Mouse (Mus musculus) layer of hippocampus, postnatal 10 days (tissue): ENCODE data around the gene Dhcr24. TPM values are rescaled to one million over a fixed set of nuclear protein-coding genes. Genes with fewer than 3 reads are reported as not detected.

ENCODE experiments used
- DNase-seq, 2 experiments: peaks; one replicate each; pipeline ENCODE4 v3.0.0; 2021; ENCODE audit warnings: low spot score in 2 of 2
- total RNA-seq, 2 experiments: library from RNA; stranded (reverse); gene quantifications; 2 replicates each; pipeline ENCODE4 v1.2.3; 2021

The Dhcr24 gene
- total RNA-seq, 2 experiments from 2014 or later, result 94.3 to 97.7 TPM

DNA sequence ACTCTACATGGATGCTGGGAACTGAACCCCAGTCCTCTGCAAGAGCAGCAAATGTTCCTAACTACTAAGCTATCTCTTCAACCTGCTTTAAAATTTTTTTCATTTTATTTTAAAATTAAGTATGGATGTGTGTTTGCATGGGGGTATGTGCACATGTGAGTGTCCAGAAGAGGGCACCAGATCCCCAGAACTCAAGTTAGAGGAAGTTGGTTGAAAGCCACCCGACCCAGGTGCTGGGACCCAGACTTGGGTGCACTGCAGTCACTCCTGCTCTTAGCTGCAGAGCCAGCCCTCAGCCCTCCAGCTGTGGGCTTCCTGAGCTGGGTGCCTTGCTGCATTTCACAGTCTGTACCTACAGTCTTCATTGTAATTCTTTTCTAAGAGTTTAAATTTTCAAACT lies 38.6 kb downstream of the Dhcr24 start:
- DNase-seq, result no peak

GRCm38 (mm10) chr4:106600770-106601169 lies 39.9 kb downstream of the Dhcr24 start:
- DNase-seq, result no peak

- DNase-seq, result no peak
These were observed 46.1 kb downstream of the Dhcr24 start for GRCm38 (mm10) chr4:106606639-106607554.

DNA sequence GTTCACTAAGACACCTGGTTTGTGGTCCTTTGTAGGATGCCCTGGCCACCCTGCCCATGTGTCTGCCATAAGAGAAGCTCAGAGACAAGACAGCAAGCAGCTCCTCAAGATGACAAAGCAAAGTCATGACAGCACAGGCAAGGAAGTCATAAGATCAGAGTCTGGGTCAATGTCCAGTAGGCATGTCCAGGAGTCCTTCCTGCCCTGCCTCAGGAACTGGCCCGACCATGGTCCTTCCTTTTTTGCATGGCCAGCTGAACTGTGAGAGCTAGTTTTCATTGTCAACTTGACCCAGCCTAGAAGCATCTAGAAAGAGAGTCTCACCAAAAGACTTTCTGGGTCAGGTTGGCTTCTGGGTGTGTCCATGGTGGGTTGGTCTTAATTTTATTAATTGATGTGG lies 47.1 kb downstream of the Dhcr24 start:
- no peak for DNase-seq

DNA sequence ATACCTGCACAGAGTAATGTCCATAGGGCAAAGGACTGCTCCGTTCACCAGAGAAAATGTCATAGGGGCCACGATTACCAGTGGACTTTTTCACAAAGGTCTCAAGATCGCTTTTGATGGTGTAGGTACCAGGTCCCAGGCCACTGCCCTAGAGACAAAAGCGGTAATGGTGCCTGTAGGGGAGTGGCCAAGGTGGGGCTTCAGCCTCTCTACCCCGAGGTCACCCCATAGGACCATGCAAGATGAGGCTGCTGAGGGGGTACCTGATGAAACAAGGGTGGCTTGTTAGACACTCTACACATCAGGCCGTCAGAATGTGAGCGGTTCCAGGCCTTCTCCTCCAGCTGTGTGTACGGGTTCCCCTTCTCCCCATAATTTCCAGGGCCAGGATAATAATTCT lies 52.3 kb downstream of the Dhcr24 start:
- no peak for DNase-seq

- DNase-seq, result no peak
These were observed 52.7 kb downstream of the Dhcr24 start for GRCm38 (mm10) chr4:106613560-106613959.

GRCm38 (mm10) chr4:106614180-106614797 lies 53.5 kb downstream of the Dhcr24 start:
- peak; percentile 85 to 88 for DNase-seq

GRCm38 (mm10) chr4:106614881-106615280 lies 54.0 kb downstream of the Dhcr24 start:
- no peak for DNase-seq

- DNase-seq, result no peak
These were observed 54.8 kb downstream of the Dhcr24 start for GRCm38 (mm10) chr4:106615637-106616036.

DNA sequence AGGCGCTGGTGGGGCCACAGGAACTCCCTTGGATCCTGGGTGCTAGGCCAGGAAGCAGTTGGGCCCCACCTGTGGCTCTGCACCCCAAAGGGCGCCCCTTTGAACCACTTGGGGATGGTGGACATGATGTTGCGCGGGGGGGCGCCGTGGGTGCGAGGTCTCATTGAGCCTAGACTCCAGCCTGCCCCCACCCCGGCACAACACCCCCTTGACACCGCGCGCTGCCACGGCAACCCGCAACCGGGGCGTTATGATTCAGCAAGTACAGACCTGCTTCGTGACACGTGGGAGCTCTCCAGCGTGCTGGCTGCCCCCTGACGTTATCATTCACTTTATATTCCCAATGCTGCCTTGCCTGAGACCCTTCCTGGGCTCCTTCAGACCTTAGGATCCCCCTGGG lies 56.2 kb downstream of the Dhcr24 start, which contains the start of gene Lexm:
Gene Lexm, minus strand, starts transcription at position 186 of the 400 bp plus-strand sequence.
- peak in 1 of 2 experiments; percentile 47 for DNase-seq

DNA sequence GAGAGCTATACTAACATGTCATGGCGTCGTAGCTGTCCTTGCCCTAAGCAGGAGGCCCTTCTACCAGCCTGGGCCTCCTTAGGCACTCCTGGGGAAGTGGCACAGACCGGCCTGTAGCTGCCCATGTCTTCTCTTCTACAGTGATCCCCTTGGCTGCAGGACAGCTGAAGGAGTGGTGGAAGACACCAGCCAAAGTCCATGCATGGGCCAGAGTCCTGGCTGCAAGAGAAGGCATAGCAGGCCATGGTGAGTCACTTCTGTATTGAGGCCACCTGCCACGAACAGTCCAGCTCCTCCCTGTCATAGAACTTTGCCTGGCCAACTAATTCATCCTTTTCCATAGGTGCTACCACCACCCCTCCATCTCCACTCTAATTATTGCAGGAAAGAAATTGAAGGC lies 58.1 kb downstream of the Dhcr24 start:
- no peak for DNase-seq

- no peak for DNase-seq
These were observed 60.6 kb downstream of the Dhcr24 start for GRCm38 (mm10) chr4:106621428-106621827.

DNA sequence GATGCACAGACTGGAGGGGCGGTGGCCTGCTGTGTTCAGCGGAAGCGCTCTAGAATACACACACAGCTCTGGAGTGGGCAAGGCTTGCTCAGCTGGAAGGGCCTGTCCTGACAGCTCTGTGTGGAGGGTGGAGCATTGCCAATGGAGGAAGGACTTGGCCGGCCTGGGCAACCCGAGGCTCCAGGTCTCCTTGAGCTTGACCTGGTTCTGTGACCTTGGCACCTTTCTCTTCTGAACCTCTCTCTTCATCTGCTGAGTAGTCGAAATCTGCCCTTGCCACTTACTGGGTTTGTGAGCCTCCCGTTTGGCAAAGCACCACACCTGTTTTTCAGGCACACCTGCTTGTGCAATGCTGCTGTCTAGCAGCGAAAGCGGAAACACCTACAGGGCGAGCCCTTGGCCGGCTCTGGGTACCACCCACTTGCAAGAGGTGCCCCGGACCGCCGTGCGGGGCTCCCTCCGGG lies 61.2 kb downstream of the Dhcr24 start, which contains the start of gene Ttc22:
Gene Ttc22, plus strand, starts transcription at position 403 of the 464 bp plus-strand sequence.
- no peak for DNase-seq

GRCm38 (mm10) chr4:106622712-106623111 lies 61.9 kb downstream of the Dhcr24 start:
- no peak for DNase-seq

GRCm38 (mm10) chr4:106624271-106624670 lies 63.4 kb downstream of the Dhcr24 start:
- DNase-seq, result no peak

- DNase-seq, result no peak
These were observed 67.0 kb downstream of the Dhcr24 start for GRCm38 (mm10) chr4:106627809-106628208.

DNA sequence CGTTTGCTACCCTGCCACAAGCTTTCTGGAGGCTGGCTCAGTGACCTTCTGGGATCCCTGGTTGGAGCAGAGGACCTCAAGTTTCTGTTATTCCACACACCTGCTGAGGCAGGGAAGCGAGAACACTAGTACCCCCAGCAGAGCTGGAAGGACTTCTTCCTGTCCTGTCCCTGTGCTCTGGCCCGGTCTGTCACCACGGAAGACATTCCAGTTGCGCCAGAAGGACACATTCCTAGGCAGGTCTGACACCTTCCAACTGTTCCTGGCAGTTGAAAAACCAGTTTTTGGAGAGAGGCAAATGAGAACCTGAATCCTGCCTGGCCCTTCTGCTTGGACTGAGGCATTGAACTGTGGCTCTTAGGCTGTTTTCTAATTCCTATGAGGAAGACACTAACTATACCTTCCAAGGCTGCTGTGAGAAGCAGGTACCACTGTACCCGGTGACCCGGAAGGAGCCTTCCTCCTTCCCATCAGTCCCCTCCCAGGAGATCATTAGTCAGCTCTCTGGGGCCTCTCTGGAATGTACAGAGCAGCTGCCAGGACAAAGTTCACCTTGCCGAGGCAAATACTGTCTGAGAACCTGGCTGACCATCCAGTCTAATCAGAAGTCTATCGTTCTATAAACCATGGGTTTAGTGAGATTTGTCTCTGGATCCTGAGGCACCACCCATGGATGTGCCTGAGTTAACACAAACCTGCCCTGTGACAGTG lies 68.0 kb downstream of the Dhcr24 start:
- DNase-seq, result no peak

GRCm38 (mm10) chr4:106629374-106629773 lies 68.5 kb downstream of the Dhcr24 start:
- no peak for DNase-seq

DNA sequence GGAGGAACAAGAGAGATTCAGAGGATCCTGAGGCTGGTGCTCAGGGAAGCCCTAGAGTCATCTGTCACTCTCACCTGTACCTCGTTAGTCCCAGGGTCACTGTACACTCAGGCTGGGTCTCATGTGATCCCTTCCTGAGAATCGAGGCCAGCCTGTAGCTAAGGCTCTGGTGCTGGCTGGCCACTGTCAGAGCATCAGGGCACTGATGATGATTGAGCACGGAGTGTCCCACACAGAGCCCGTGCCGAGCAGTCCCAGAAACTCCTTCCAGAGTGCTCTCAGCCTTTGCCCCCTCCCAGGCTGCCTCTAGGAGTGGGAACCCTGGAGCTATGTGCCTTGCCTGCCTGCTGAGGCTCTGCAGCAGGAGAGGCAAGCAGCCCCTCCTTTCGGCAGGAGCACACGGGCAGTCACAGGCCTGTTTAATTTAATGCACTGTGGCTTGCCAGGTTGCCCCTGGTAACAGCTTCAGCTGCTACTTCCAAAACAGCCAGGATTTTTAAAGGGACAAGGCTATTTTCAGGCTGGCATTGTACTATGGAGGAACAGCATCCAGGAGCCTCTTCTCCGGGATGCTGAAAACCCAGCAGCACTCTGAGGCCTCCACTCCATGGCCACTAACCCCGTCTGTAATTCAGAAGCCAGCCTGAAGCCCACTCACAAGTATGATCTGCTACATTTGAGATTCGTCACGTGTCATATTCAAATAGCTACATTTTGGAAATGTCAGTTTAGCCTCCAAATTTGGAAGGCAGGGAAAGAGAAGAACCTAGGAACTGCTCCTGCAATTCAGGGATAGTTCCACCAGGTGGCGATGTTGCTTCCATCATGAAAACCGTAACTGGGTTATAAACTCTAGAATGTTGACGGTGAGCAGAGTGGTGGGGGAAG lies 69.7 kb downstream of the Dhcr24 start:
- peak; percentile 91 to 93 for DNase-seq

DNA sequence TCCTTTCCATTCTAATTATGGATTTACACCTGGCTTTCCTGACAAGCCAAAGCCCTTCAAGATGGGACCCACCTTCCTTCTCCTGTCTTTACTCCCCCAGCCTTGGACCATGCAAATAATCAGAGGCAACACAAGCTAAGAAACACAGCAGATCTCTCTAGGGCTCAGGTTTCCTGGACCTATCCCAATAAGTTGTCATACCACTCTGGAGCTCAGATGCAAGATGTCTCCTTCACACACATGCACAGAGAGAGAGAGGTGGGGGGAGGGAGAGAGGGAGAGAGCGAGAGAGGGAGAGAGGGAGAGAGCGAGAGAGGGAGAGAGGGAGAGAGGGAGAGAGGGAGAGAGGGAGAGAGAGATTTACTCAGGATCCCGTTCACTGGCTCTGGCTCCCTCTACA lies 71.5 kb downstream of the Dhcr24 start:
- DNase-seq, result no peak
